Mouse (Mus musculus) ovary, adult 10 weeks (tissue): ENCODE measurements around the gene Adgrf3. TPM values are rescaled to one million over a fixed set of nuclear protein-coding genes. Genes with fewer than 3 reads are reported as not detected.

ENCODE experiments used
- polyA plus RNA-seq: library from polyadenylated mRNA; stranded (reverse); fragments of 350-450 nt; fragmentation: Illumina TruSeq; extraction: RNeasy Lipid Tissue Mini Kit (QIAGEN cat#74804); gene quantifications from one replicate; pipeline ENCODE4 v1.2.3, GENCODE M21; 2014

Adgrf3 gene
- not detected for polyA plus RNA-seq

GRCm38 (mm10) chr5:30205493-30205892, at the start of gene Adgrf3:
Adgrf3 (minus strand) TSS chr5:30205722.

GRCm38 (mm10) chr5:30232271-30232971, 26.9 kb upstream of the Adgrf3 start, which contains the start of gene Selenoi:
Selenoi (plus strand) TSS chr5:30232581.

GRCm38 (mm10) chr5:30154474-30155394, 50.8 kb downstream of the Adgrf3 start, which contains the start of the genes Hadha and Hadhb:
Hadha (minus strand) TSS chr5:30155162.
Hadhb (plus strand) TSS chr5:30155248.

Other genes with a start within 250 kb of the Adgrf3 start
- gene Il6, start 192.6 kb downstream of the Adgrf3 start, polyA plus RNA-seq = 1.1 TPM
- 38.6 TPM for gene Tyms, start 132.1 kb downstream of the Adgrf3 start, polyA plus RNA-seq
- gene Garem2, start 100.6 kb downstream of the Adgrf3 start, polyA plus RNA-seq = not detected
- not detected for gene 3110082J24Rik, start 99.6 kb downstream of the Adgrf3 start, polyA plus RNA-seq
- 269 TPM for gene Hadha, start 50.6 kb downstream of the Adgrf3 start, polyA plus RNA-seq
- gene Hadhb, start 50.5 kb downstream of the Adgrf3 start, polyA plus RNA-seq = 775 TPM
- gene Selenoi, start 26.9 kb upstream of the Adgrf3 start, polyA plus RNA-seq = 40.1 TPM
- gene Drc1, start 75.7 kb upstream of the Adgrf3 start, polyA plus RNA-seq = 1.5 TPM